Mouse (Mus musculus): Measurements from ENCODE around the gene Haspin. TPM values are rescaled to one million over a fixed set of nuclear protein-coding genes. Genes with fewer than 3 reads are reported as not detected.

Gene Haspin
- total and polyA plus RNA-seq, 3 experiments, result 15.7 to 27.0 (median 18.6) TPM

DNA sequence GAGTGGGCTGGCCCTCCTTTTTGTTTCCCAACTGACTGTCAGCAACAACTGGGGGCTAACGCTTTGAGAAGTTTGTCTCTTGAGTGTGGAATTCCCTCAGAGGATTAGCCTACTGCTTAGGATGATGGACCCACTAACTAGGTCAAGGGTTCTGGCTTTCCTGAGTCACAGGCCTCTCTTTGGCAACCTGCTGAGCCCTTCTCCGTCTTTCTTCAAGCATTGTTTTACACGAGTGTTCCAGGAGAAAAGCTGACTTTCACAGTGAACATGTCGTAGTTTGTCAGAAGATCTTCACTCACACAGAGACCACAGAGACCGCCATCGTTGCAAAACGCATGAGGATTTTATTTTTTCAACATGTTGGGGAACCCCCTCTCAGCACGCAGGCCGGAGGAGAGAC lies 10.1 kb upstream of the Haspin start:
- peaks cover 16% of the 10 kb centered on the region for H3K27me3 ChIP-seq (replicated peaks)
- H3K9ac ChIP-seq (ENCODE audit: insufficient read depth, low read depth), result no peak overlapping the region
- H3K4me1 ChIP-seq (ENCODE audit: control insufficient read depth in 1 of 2, insufficient read depth in 2 of 2), result no peaks in the 10 kb centered on the region
- H3K36me3 ChIP-seq (replicated peaks in 1 of 2; ENCODE audit: control insufficient read depth in 1 of 2, insufficient read depth in 1 of 2, low read length in 1 of 2), result no peaks in the 10 kb centered on the region
- in situ Hi-C loops (cut with MboI; ENCODE audit: low pct_ligation_motif_present, low pct_unique_long_range_greater_than_20kb, low sequenced_read_pairs) (loop anchor here (25.0 kb wide), 1 partner anchor 1214 kb away; the partner anchor contains the start of genes Olfr411 and Olfr412), dilution Hi-C loops (cut with MboI; ENCODE audit: extremely low pct_ligation_motif_present, extremely low pct_unique_long_range_greater_than_20kb, low sequenced_read_pairs) (no loop called here)
- no peaks in the 10 kb centered on the region for H3K9me3 ChIP-seq (replicated peaks; ENCODE audit: low read length)
- no peak for TF ChIP-seq CHD2 (IDR thresholded peaks at IDR 0.05; ENCODE audit: low read length)
- TF ChIP-seq MYC (IDR thresholded peaks at IDR 0.05; ENCODE audit: low read depth, low read length), result no peak
- TF ChIP-seq MAFK (IDR thresholded peaks at IDR 0.05; ENCODE audit: insufficient replicate concordance, low read length), result no peak
- TF ChIP-seq ZNF384 (IDR thresholded peaks at IDR 0.05; ENCODE audit: low read depth, low read length), result 0 out of 2 replicates have a peak, but pooled peaks have one; percentile 27
- no peak for TF ChIP-seq JUND (conservative IDR thresholded peaks at IDR 0.05; ENCODE audit: low read depth, low read length)
- TF ChIP-seq GABPA (IDR thresholded peaks at IDR 0.05; ENCODE audit: insufficient replicate concordance, low read depth, low read length), result no peak
- H3K27ac ChIP-seq (ENCODE audit: insufficient read depth, low read depth), result no peak overlapping the region
- H3K79me2 ChIP-seq (replicated peaks; ENCODE audit: control insufficient read depth, extremely low read depth, insufficient read depth, poor library complexity, severe bottlenecking), result no peaks in the 10 kb centered on the region
- no peak overlapping the region for H3K4me2 ChIP-seq (ENCODE audit: insufficient read depth, low read depth, poor library complexity, severe bottlenecking)
- DNase-seq (ENCODE audit: extremely low read depth), result no peak
- H3K4me3 ChIP-seq (replicated peaks in 1 of 3; ENCODE audit: low read depth in 2 of 3, low read length in 2 of 3, poor library complexity in 1 of 3), result no peak overlapping the region

DNA sequence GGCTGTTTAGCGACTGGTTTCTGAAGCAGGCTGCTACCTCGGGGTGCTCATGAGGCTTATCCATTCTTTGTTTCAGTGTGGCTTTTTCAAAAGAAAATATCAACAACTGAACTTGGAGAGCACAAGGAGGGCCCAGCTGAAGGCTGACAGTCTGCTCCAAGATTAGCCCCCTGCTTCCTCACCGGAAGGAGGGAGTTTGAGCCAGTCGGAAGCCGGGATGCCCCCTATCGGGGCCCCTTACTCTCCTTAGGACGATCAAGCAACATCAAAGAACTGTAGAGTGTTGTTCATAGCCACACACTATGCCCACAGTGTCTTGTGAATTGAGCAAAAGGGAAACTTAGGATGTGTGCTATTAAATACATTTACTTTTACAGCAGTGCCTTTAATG lies 8.9 kb upstream of the Haspin start:
- TF ChIP-seq E2F4 (IDR thresholded peaks at IDR 0.05; ENCODE audit: insufficient replicate concordance, low read depth, low read length) (no peak), RAD21 (IDR thresholded peaks at IDR 0.05; ENCODE audit: low read depth, low read length) (no peak), GABPA (IDR thresholded peaks at IDR 0.05; ENCODE audit: insufficient replicate concordance, low read depth, low read length) (no peak), MXI1 (IDR thresholded peaks at IDR 0.05; ENCODE audit: low read depth, low read length) (no peak), ZNF384 (IDR thresholded peaks at IDR 0.05; ENCODE audit: low read depth, low read length) (no peak)
- Histone ChIP-seq H3K9me3 (replicated peaks; ENCODE audit: low read length) (no peaks in the 10 kb centered on the region), H3K27me3 (replicated peaks) (peaks cover 15% of the 10 kb centered on the region), H3K9ac (ENCODE audit: insufficient read depth, low read depth) (no peak overlapping the region), H3K27ac (ENCODE audit: insufficient read depth, low read depth) (no peak overlapping the region), H3K4me1 (ENCODE audit: control insufficient read depth in 1 of 2, insufficient read depth in 2 of 2) (no peaks in the 10 kb centered on the region), H3K4me3 (replicated peaks in 1 of 3; ENCODE audit: low read depth in 2 of 3, low read length in 2 of 3, poor library complexity in 1 of 3) (no peak overlapping the region), H3K36me3 (replicated peaks in 1 of 2; ENCODE audit: control insufficient read depth in 1 of 2, insufficient read depth in 1 of 2, low read length in 1 of 2) (no peaks in the 10 kb centered on the region), H3K4me2 (ENCODE audit: insufficient read depth, low read depth, poor library complexity, severe bottlenecking) (no peak overlapping the region), H3K79me2 (replicated peaks; ENCODE audit: control insufficient read depth, extremely low read depth, insufficient read depth, poor library complexity, severe bottlenecking) (no peaks in the 10 kb centered on the region)
- in situ Hi-C loops (cut with MboI; ENCODE audit: low pct_ligation_motif_present, low pct_unique_long_range_greater_than_20kb, low sequenced_read_pairs) (loop anchor here (25.0 kb wide), 1 partner anchor 1215 kb away; the partner anchor contains the start of genes Olfr411 and Olfr412), dilution Hi-C loops (cut with MboI; ENCODE audit: extremely low pct_ligation_motif_present, extremely low pct_unique_long_range_greater_than_20kb, low sequenced_read_pairs) (no loop called here)
- no peak for DNase-seq (ENCODE audit: extremely low read depth)

DNA sequence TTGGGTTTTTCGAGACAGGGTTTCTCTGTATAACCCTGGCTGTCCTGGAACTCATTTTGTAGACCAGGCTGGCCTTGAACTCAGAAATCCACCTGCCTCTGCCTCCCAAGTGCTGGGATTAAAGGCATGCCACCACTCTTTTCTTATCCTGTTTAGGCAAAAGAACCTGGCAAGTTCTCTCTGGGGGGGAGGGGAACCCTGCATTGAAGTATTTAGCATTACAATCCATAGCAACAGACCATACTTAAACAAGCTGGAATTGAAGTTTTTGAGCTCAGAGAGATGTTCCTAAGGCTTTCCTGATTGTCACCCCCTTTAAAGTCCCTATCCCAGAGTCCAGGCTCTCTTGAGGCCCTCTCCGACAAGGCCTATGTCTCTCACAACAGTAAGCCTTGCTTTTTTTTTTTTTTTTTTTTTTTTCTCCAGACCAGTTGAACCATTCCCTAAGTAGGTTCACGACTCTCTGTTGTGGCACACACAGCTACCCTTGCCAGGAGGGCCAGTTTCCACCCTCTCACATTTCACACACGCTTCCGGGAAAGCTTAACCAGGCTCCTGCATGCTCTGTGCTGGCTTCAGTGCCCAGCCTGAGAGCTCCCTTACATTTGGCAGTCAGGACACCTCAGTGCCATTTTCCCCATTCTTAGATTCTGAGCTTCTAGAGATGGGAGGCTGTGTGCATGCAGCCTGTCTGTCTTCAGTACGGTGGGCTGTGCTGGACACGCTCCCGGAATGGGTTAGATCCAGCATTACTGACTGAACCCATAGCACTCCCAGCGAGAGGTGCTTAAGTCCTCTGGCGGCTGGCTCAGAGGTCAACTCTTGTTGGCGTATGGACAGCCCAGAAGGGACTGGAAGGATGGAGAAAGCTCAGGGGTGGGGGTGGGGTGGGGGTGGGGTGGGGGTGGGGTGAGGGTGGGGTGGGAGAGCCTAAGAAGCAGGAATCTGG lies 8.2 kb upstream of the Haspin start:
- no peak for DNase-seq (ENCODE audit: extremely low read depth)
- peaks cover 17% of the 10 kb centered on the region for H3K27me3 ChIP-seq (replicated peaks)
- no peak overlapping the region for H3K9ac ChIP-seq (ENCODE audit: insufficient read depth, low read depth)
- no peaks in the 10 kb centered on the region for H3K36me3 ChIP-seq (replicated peaks in 1 of 2; ENCODE audit: control insufficient read depth in 1 of 2, insufficient read depth in 1 of 2, low read length in 1 of 2)
- in situ Hi-C loops (cut with MboI; ENCODE audit: low pct_ligation_motif_present, low pct_unique_long_range_greater_than_20kb, low sequenced_read_pairs), result loop anchor here (25.0 kb wide), 1 partner anchor 1216 kb away; the partner anchor contains the start of genes Olfr411 and Olfr412
- H3K4me2 ChIP-seq (ENCODE audit: insufficient read depth, low read depth, poor library complexity, severe bottlenecking), result no peak overlapping the region
- dilution Hi-C loops (cut with MboI; ENCODE audit: extremely low pct_ligation_motif_present, extremely low pct_unique_long_range_greater_than_20kb, low sequenced_read_pairs), result no loop called here
- H3K79me2 ChIP-seq (replicated peaks; ENCODE audit: control insufficient read depth, extremely low read depth, insufficient read depth, poor library complexity, severe bottlenecking), result no peaks in the 10 kb centered on the region
- H3K9me3 ChIP-seq (replicated peaks; ENCODE audit: low read length), result no peaks in the 10 kb centered on the region
- no peak overlapping the region for H3K4me3 ChIP-seq (replicated peaks in 1 of 3; ENCODE audit: low read depth in 2 of 3, low read length in 2 of 3, poor library complexity in 1 of 3)
- H3K4me1 ChIP-seq (ENCODE audit: control insufficient read depth in 1 of 2, insufficient read depth in 2 of 2), result no peaks in the 10 kb centered on the region
- no peak overlapping the region for H3K27ac ChIP-seq (ENCODE audit: insufficient read depth, low read depth)
- TF ChIP-seq KAT2A (IDR thresholded peaks at IDR 0.05; ENCODE audit: insufficient replicate concordance, low read length) (no peak), ZC3H11A (IDR thresholded peaks at IDR 0.05; ENCODE audit: low read depth, low read length) (no peak), GABPA (IDR thresholded peaks at IDR 0.05; ENCODE audit: insufficient replicate concordance, low read depth, low read length) (no peak), ELF1 (IDR thresholded peaks at IDR 0.05; ENCODE audit: low read depth, low read length) (no peak), CHD2 (IDR thresholded peaks at IDR 0.05; ENCODE audit: low read length) (no peak), MEF2A (IDR thresholded peaks at IDR 0.05; ENCODE audit: borderline replicate concordance, low read depth, low read length) (no peak), MXI1 (IDR thresholded peaks at IDR 0.05; ENCODE audit: low read depth, low read length) (no peak), MAX (IDR thresholded peaks at IDR 0.05; ENCODE audit: low read length) (no peak), CHD1 (IDR thresholded peaks at IDR 0.05; ENCODE audit: low read depth, low read length) (no peak), UBTF (IDR thresholded peaks at IDR 0.05; ENCODE audit: low read depth, low read length) (no peak), ZKSCAN1 (IDR thresholded peaks at IDR 0.05; ENCODE audit: borderline replicate concordance, low read depth, low read length) (no peak), IRF4 (IDR thresholded peaks at IDR 0.05; ENCODE audit: low read depth, low read length) (no peak), CTCF (conservative IDR thresholded peaks at IDR 0.05 in 1 of 2, IDR thresholded peaks at IDR 0.05 in 1 of 2; ENCODE audit: low read depth in 2 of 2, low read length in 2 of 2) (no peak), TBP (conservative IDR thresholded peaks at IDR 0.05; ENCODE audit: low read depth, low read length) (no peak), ZMIZ1 (IDR thresholded peaks at IDR 0.05; ENCODE audit: low read depth, low read length) (no peak), MAFK (IDR thresholded peaks at IDR 0.05; ENCODE audit: insufficient replicate concordance, low read length) (no peak), MYC (IDR thresholded peaks at IDR 0.05; ENCODE audit: low read depth, low read length) (no peak), EP300 (IDR thresholded peaks at IDR 0.05; ENCODE audit: low read length) (no peak)

All from CH12.LX (cell line).